Mouse (Mus musculus): ENCODE measurements at regions not wholly inside any gene's neighbourhood (a gene's known extent, or its start where the extent isn't known, plus 50 kb on each side); places are given as distances from the start of the nearest gene placed in this dataset.

DNA sequence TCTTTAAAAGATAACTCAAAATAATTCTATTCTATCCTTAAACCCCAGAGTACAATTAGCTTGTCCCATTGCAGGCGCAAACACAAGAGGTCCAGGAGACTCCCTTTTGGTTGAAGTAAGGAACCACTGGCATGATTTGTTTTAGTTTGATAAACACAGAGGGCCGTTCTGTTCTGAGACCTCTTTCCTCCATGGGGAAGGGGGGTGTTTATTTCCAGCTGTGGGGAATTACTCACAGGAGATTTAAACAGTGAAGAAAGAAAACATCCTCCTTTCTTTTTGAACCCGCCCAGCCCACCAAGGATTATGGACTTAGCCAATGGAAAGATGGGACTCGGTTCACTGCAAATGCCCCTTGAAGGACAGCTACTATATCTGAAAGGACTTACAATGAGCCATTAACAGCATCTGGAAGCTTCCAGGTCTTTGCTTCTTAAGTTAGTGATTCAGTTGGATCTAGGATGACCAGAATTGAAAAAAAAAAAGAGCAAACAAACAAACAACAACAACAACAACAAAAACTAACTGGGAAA lies 659.2 kb downstream of the Slc22a22 start:
- no peak for TF ChIP-seq CTCF (IDR thresholded peaks at IDR 0.05)
- no peak for TF ChIP-seq POLR2A (IDR thresholded peaks at IDR 0.05; ENCODE audit: insufficient read depth, low read depth, low read length)

Data from heart, adult 2 months (tissue).